In genomic region chr1:39029176-39029575, GRCm38 (mm10) we compare ENCODE assay signal across 17 mouse cellular contexts. TPM values are rescaled to one million over a fixed set of nuclear protein-coding genes. Genes with fewer than 3 reads are reported as not detected.
DNase-seq lines count a peak whose midpoint lies in the region; ATAC-seq and TF ChIP-seq lines count a peak whose summit lies in the region.
"Had no signal": no experiment of that assay in that cellular context is flagged by ENCODE, and none has a peak within 500 bp of the region (broad histone marks: within the 10 kb centered on the region; RNA-seq: fewer than 3 reads in every experiment).

No protein-coding gene starts in this region.

- TF ChIP-seq EP300 in lung, postnatal 0 days (IDR thresholded peaks at IDR 0.05), result no peak

- peaks cover 8% of the 10 kb centered on the region; the same call in 1 of the 2 replicates for H3K4me1 ChIP-seq in forebrain, postnatal 0 days (ENCODE audit: insufficient read depth)
- H3K4me1 ChIP-seq in forebrain, embryonic 11.5 days (replicated peaks; ENCODE audit: control insufficient read depth, insufficient read depth, low read length), result peaks cover 3% of the 10 kb centered on the region; the same call in 1 of the 2 replicates
- 0 out of 2 replicates have a peak, but pooled peaks cover 3% of the 10 kb centered on the region for H3K4me1 ChIP-seq in hindbrain, postnatal 0 days (ENCODE audit: insufficient read depth, low read length)
- H3K4me1 ChIP-seq in hindbrain, embryonic 13.5 days (replicated peaks), result peaks cover 13% of the 10 kb centered on the region; the same call in 1 of the 2 replicates
- no peaks in the 10 kb centered on the region for H3K4me1 ChIP-seq in lung, postnatal 0 days (ENCODE audit: insufficient read depth, low read depth, low read length)

- H3K27ac ChIP-seq in forebrain, postnatal 0 days (ENCODE audit: low read depth, low read length), result no peak overlapping the region
- no peak overlapping the region for H3K27ac ChIP-seq in forebrain, embryonic 11.5 days (ENCODE audit: low read depth, low read length)
- H3K27ac ChIP-seq in hindbrain, postnatal 0 days, result no peak overlapping the region
- H3K27ac ChIP-seq in hindbrain, embryonic 13.5 days, result no peak overlapping the region
- no peak overlapping the region for H3K27ac ChIP-seq in lung, postnatal 0 days (ENCODE audit: low read length)
- H3K27ac ChIP-seq: gastrocnemius, adult 2 months; heart, adult 2 months; hindbrain, embryonic 15.5 days; neural tube, embryonic 13.5 days had no signal

- no peak for TF ChIP-seq CTCF in forebrain, postnatal 0 days (IDR thresholded peaks at IDR 0.05; ENCODE audit: low read depth)
- no peak for TF ChIP-seq CTCF in hindbrain, postnatal 0 days (IDR thresholded peaks at IDR 0.05; ENCODE audit: low read depth)
- TF ChIP-seq CTCF in lung, postnatal 0 days (IDR thresholded peaks at IDR 0.05), result no peak

- no peak overlapping the region for H3K4me2 ChIP-seq in forebrain, postnatal 0 days (ENCODE audit: low read depth)
- H3K4me2 ChIP-seq in forebrain, embryonic 11.5 days (ENCODE audit: low read depth, low read length, severe bottlenecking), result no peak overlapping the region; the same call in 1 of the 2 replicates
- no peak overlapping the region for H3K4me2 ChIP-seq in hindbrain, postnatal 0 days (ENCODE audit: low read depth, low read length)
- H3K4me2 ChIP-seq in hindbrain, embryonic 13.5 days, result no peak overlapping the region
- H3K4me2 ChIP-seq in lung, postnatal 0 days (replicated peaks; ENCODE audit: low read depth, low read length), result no peak overlapping the region

- no peaks in the 10 kb centered on the region for H3K27me3 ChIP-seq in forebrain, postnatal 0 days (ENCODE audit: insufficient read depth, low read length)
- H3K27me3 ChIP-seq in forebrain, embryonic 11.5 days (ENCODE audit: control insufficient read depth, insufficient read depth, low read length), result no peaks in the 10 kb centered on the region
- H3K27me3 ChIP-seq in hindbrain, postnatal 0 days (ENCODE audit: insufficient read depth, low read length), result no peaks in the 10 kb centered on the region
- peaks cover 18% of the 10 kb centered on the region; the same call in 1 of the 2 replicates for H3K27me3 ChIP-seq in hindbrain, embryonic 13.5 days
- H3K27me3 ChIP-seq in lung, postnatal 0 days (replicated peaks; ENCODE audit: insufficient read depth, low read length), result no peaks in the 10 kb centered on the region
- H3K27me3 ChIP-seq: hindbrain, embryonic 15.5 days; neural tube, embryonic 13.5 days; Patski had no signal

- H3K36me3 ChIP-seq in forebrain, postnatal 0 days (ENCODE audit: insufficient read depth), result no peaks in the 10 kb centered on the region
- no peaks in the 10 kb centered on the region for H3K36me3 ChIP-seq in forebrain, embryonic 11.5 days (ENCODE audit: control insufficient read depth, insufficient read depth, low read length)
- no peaks in the 10 kb centered on the region for H3K36me3 ChIP-seq in hindbrain, postnatal 0 days (ENCODE audit: insufficient read depth, low read length)
- no peaks in the 10 kb centered on the region for H3K36me3 ChIP-seq in hindbrain, embryonic 13.5 days
- H3K36me3 ChIP-seq in lung, postnatal 0 days (ENCODE audit: insufficient read depth, low read length), result no peaks in the 10 kb centered on the region
- H3K36me3 ChIP-seq: hindbrain, embryonic 15.5 days; neural tube, embryonic 13.5 days had no signal

- no peaks in the 10 kb centered on the region for H3K9me3 ChIP-seq in forebrain, postnatal 0 days (ENCODE audit: low read length)
- H3K9me3 ChIP-seq in forebrain, embryonic 11.5 days (ENCODE audit: control insufficient read depth, low read length), result no peaks in the 10 kb centered on the region
- H3K9me3 ChIP-seq in hindbrain, postnatal 0 days (ENCODE audit: low read length), result no peaks in the 10 kb centered on the region
- no peaks in the 10 kb centered on the region for H3K9me3 ChIP-seq in hindbrain, embryonic 13.5 days
- no peaks in the 10 kb centered on the region for H3K9me3 ChIP-seq in lung, postnatal 0 days (ENCODE audit: low read length)
- H3K9me3 ChIP-seq: hindbrain, embryonic 15.5 days; neural tube, embryonic 13.5 days had no signal

- no peak overlapping the region for H3K4me3 ChIP-seq in forebrain, postnatal 0 days (ENCODE audit: low read depth, low read length)
- H3K4me3 ChIP-seq in forebrain, embryonic 11.5 days (ENCODE audit: low read depth, low read length), result no peak overlapping the region
- no peak overlapping the region for H3K4me3 ChIP-seq in hindbrain, postnatal 0 days (ENCODE audit: low read length)
- H3K4me3 ChIP-seq in hindbrain, embryonic 13.5 days, result no peak overlapping the region
- H3K4me3 ChIP-seq in lung, postnatal 0 days (ENCODE audit: low read depth, low read length), result no peak overlapping the region
- H3K4me3 ChIP-seq: gastrocnemius, adult 2 months; heart, adult 2 months; hindbrain, embryonic 15.5 days; neural tube, embryonic 13.5 days had no signal

- H3K9ac ChIP-seq in forebrain, postnatal 0 days, result no peak overlapping the region
- H3K9ac ChIP-seq in forebrain, embryonic 11.5 days (ENCODE audit: low read length), result no peak overlapping the region
- no peak overlapping the region for H3K9ac ChIP-seq in hindbrain, postnatal 0 days (replicated peaks; ENCODE audit: low read length)
- H3K9ac ChIP-seq in hindbrain, embryonic 13.5 days, result no peak overlapping the region
- no peak overlapping the region for H3K9ac ChIP-seq in lung, postnatal 0 days (replicated peaks; ENCODE audit: low read depth)
- H3K9ac ChIP-seq: hindbrain, embryonic 15.5 days; neural tube, embryonic 13.5 days had no signal

- peak; percentile 92 for ATAC-seq in forebrain, postnatal 0 days
- no peak for ATAC-seq in forebrain, embryonic 11.5 days (replicated peaks; ENCODE audit: low FRiP score)
- peak; percentile 61; the same call in 1 of the 2 replicates for ATAC-seq in hindbrain, postnatal 0 days
- ATAC-seq in hindbrain, embryonic 13.5 days (ENCODE audit: low FRiP score), result no peak
- no peak for ATAC-seq in lung, postnatal 0 days
- ATAC-seq: Patski had no signal

- peak; percentile 57 for DNase-seq in forebrain, postnatal 0 days
- no peak for DNase-seq in forebrain, embryonic 11.5 days (ENCODE audit: low spot score)
- DNase-seq in hindbrain, postnatal 0 days (ENCODE audit: low spot score), result peak; percentile 24
- DNase-seq in lung, postnatal 0 days (ENCODE audit: low spot score), result peak; percentile 21
- DNase-seq in lung, postnatal 25 days (ENCODE audit: low spot score), result no peak
- peak; percentile 30 for DNase-seq in R1 (ENCODE audit: low read depth, low spot score)
- DNase-seq in kidney, postnatal 10 days, result no peak
- DNase-seq: cerebellum, adult 11-12 months; cerebellum, postnatal 36 days; gastrocnemius, adult 2 months; heart, adult 2 months; kidney, adult 9 months; lung, postnatal 14 days had no signal

- WGBS in forebrain, postnatal 0 days, result 67% methylated on average over 7 of the region's 7 CpGs
- WGBS in forebrain, embryonic 11.5 days, result 92% methylated on average over 7 of the region's 7 CpGs
- WGBS in hindbrain, postnatal 0 days, result 71% methylated on average over 7 of the region's 7 CpGs
- 89% methylated on average over 7 of the region's 7 CpGs for WGBS in hindbrain, embryonic 13.5 days
- WGBS in lung, postnatal 0 days, result 52% methylated on average over 7 of the region's 7 CpGs

RNA-seq across cellular contexts. Expression of gene Pdcl3, which starts 43.8 kb away (rescaled TPM):
- total RNA-seq in forebrain, postnatal 0 days (2014; rRNA removed), result 58.4 and 73.2 TPM in 2 replicates
- polyA plus RNA-seq in forebrain, postnatal 0 days (2015; fragmentation: Nextera tagmentation; extraction: Ambion mirVana), result 157 and 159 TPM in 2 replicates
- 152 and 157 TPM in 2 replicates for polyA plus RNA-seq in forebrain, embryonic 11.5 days (2014; fragmentation: Nextera tagmentation; extraction: Ambion mirVana)
- total RNA-seq in hindbrain, postnatal 0 days (2014; rRNA removed), result 33.4 and 40.8 TPM in 2 replicates
- 148 and 151 TPM in 2 replicates for polyA plus RNA-seq in hindbrain, postnatal 0 days (2015; fragmentation: Nextera tagmentation; extraction: Ambion mirVana)
- polyA plus RNA-seq in hindbrain, embryonic 13.5 days (2015; fragmentation: Nextera tagmentation; extraction: Ambion mirVana), result 157 and 169 TPM in 2 replicates
- 139 and 155 TPM in 2 replicates for polyA plus RNA-seq in lung, postnatal 0 days (2015; fragmentation: Nextera tagmentation; extraction: Ambion mirVana)

Comparison
In these comparisons a context has a peak if more than half of its experiments do, and no peak if none do; other contexts are left out.
1. ATAC-seq: peak in forebrain, postnatal 0 days (single experiment) and hindbrain, postnatal 0 days (single experiment); none in forebrain, embryonic 11.5 days (single experiment), hindbrain, embryonic 13.5 days (single experiment) and lung, postnatal 0 days (single experiment).
2. DNase-seq: peak in forebrain, postnatal 0 days (single experiment), hindbrain, postnatal 0 days (single experiment), lung, postnatal 0 days (single experiment) and R1 (single experiment); none in forebrain, embryonic 11.5 days (single experiment), lung, postnatal 25 days (single experiment) and kidney, postnatal 10 days (single experiment).